In genomic region chr17:78592409-78592808, GRCm38 (mm10) we compare ENCODE assay signal across 8 mouse cellular contexts.
DNase-seq lines count a peak whose midpoint lies in the region; ATAC-seq and TF ChIP-seq lines count a peak whose summit lies in the region.

No protein-coding gene starts in this region.

- WGBS in small intestine, adult 2 months, result 47% methylated on average over 12 of the region's 12 CpGs

- DNase-seq in adrenal gland, adult (ENCODE audit: inconsistent age in 2 of 2, low spot score in 1 of 2), result peak; percentile 31 to 65
- DNase-seq in adrenal gland, adult 8-10 months, result no peak
- DNase-seq in layer of hippocampus, postnatal 10 days (ENCODE audit: low spot score in 2 of 2), result peak; percentile 61 to 64
- no peak for DNase-seq in layer of hippocampus, postnatal 14 days (ENCODE audit: low spot score in 2 of 2)
- peak; percentile 90 for DNase-seq in R1 (ENCODE audit: low read depth, low spot score)

- no peaks in the 10 kb centered on the region for H3K36me3 ChIP-seq in small intestine, adult 2 months (ENCODE audit: control insufficient read depth, insufficient read depth, low read length)

- TF ChIP-seq POLR2A in small intestine, adult 2 months (IDR thresholded peaks at IDR 0.05; ENCODE audit: low read depth, low read length), result no peak

- H3K27me3 ChIP-seq in small intestine, adult 2 months (ENCODE audit: control insufficient read depth, insufficient read depth, low read length), result no peaks in the 10 kb centered on the region

- H3K4me3 ChIP-seq in small intestine, adult 2 months (ENCODE audit: low read depth, low read length), result no peak overlapping the region

- ATAC-seq in erythroblast, adult 5-6 weeks (replicated peaks; ENCODE audit: low FRiP score, poor library complexity, severe bottlenecking), result peak; percentile 58; the same call in 1 of the 2 replicates
- ATAC-seq in inflammation-experienced regulatory T-cells, adult 6 months, result no peak

- no peak overlapping the region for H3K27ac ChIP-seq in small intestine, adult 2 months (ENCODE audit: insufficient read depth, low read depth, low read length)

- peak; percentile 35; the same call in 1 of the 2 replicates for TF ChIP-seq CTCF in small intestine, adult 2 months (IDR thresholded peaks at IDR 0.05; ENCODE audit: extremely low read depth, insufficient read length, insufficient replicate concordance, low read depth, low read length)

- peaks cover 3% of the 10 kb centered on the region; the same call in 1 of the 2 replicates for H3K4me1 ChIP-seq in small intestine, adult 2 months (ENCODE audit: control insufficient read depth, insufficient read depth, insufficient read length, low read length)

Comparison
In these comparisons a context has a peak if more than half of its experiments do, and no peak if none do; other contexts are left out.
1. DNase-seq: peak in adrenal gland, adult (2 of 2), layer of hippocampus, postnatal 10 days (2 of 2) and R1 (single experiment); none in adrenal gland, adult 8-10 months (single experiment) and layer of hippocampus, postnatal 14 days (0 of 2).